Mouse (Mus musculus): ENCODE measurements around the gene C130079G13Rik.
"Not testable (repeated sequence)": the region's sequence is repeated elsewhere in the genome, so short reads cannot be mapped to it uniquely, and the experiment has no call there.

C130079G13Rik gene

GRCm38 (mm10) chr3:59924914-59925313 lies at the start of gene C130079G13Rik:
TSS of gene C130079G13Rik (plus strand) at chr3:59925214.
- DNase-seq = no peak

- not testable (repeated sequence) for DNase-seq
Observed at GRCm38 (mm10) chr3:59877601-59878000, 47.4 kb upstream of the C130079G13Rik start.

GRCm38 (mm10) chr3:59879801-59880554 lies 45.0 kb upstream of the C130079G13Rik start:
- not testable (repeated sequence) for DNase-seq

- DNase-seq = no peak
Observed at GRCm38 (mm10) chr3:59893276-59893675, 31.7 kb upstream of the C130079G13Rik start.

GRCm38 (mm10) chr3:59934621-59935020 lies 9.6 kb downstream of the C130079G13Rik start:
- no peak for DNase-seq

GRCm38 (mm10) chr3:59947294-59947950 lies 22.4 kb downstream of the C130079G13Rik start:
- no peak for DNase-seq

GRCm38 (mm10) chr3:59970891-59971290 lies 45.9 kb downstream of the C130079G13Rik start:
- no peak for DNase-seq

GRCm38 (mm10) chr3:59974591-59974990 lies 49.6 kb downstream of the C130079G13Rik start:
- no peak for DNase-seq
